Mouse (Mus musculus): ENCODE results near the gene Rhd. TPM values are rescaled to one million over a fixed set of nuclear protein-coding genes. Genes with fewer than 3 reads are reported as not detected.

The Rhd gene
- polyA plus RNA-seq, 1 experiment from 2014 or later: 0.41 TPM

Other genes starting within 250 kb of the Rhd start
- 2.5 and 2.6 TPM in 2 replicates for gene Man1c1, start 160.2 kb upstream of the Rhd start, polyA plus RNA-seq (2015; fragmentation: Nextera tagmentation; extraction: Ambion mirVana)
- 1.9 and 2.8 TPM in 2 replicates for gene Ldlrap1, start 96.5 kb upstream of the Rhd start, polyA plus RNA-seq (2015; fragmentation: Nextera tagmentation; extraction: Ambion mirVana)
- gene Maco1, start 11.2 kb upstream of the Rhd start, polyA plus RNA-seq (2015; fragmentation: Nextera tagmentation; extraction: Ambion mirVana): 111 and 112 TPM in 2 replicates
- gene Tmem50a, start 50.5 kb downstream of the Rhd start, polyA plus RNA-seq (2015; fragmentation: Nextera tagmentation; extraction: Ambion mirVana): 193 and 194 TPM in 2 replicates
- 555 and 574 TPM in 2 replicates for gene Rsrp1, start 59.1 kb downstream of the Rhd start, polyA plus RNA-seq (2015; fragmentation: Nextera tagmentation; extraction: Ambion mirVana)
- 75.1 and 77.3 TPM in 2 replicates for gene Syf2, start 66.4 kb downstream of the Rhd start, polyA plus RNA-seq (2015; fragmentation: Nextera tagmentation; extraction: Ambion mirVana)